Mouse (Mus musculus) brown adipose tissue, adult 24 weeks (tissue): ENCODE results near the gene Akr1c12. TPM values are rescaled to one million over a fixed set of nuclear protein-coding genes. Genes with fewer than 3 reads are reported as not detected.

Experiments used
- H3K27ac ChIP-seq: fragments of 200-500 bp; replicated peaks from 2 replicates; pipeline ENCODE4 v1.5.1; 2012; ENCODE audit warnings: low read depth, mild to moderate bottlenecking, low read length
- H3K4me1 ChIP-seq: fragments of 200-500 bp; 2 replicates; pipeline ENCODE4 v1.6.1; 2012; ENCODE audit warnings: low read length, mixed read lengths; ENCODE audit not compliant: control insufficient read depth, insufficient read depth, insufficient read length
- H3K4me3 ChIP-seq: fragments of 200-500 bp; 2 replicates; pipeline ENCODE4 v1.5.1; 2012; ENCODE audit warnings: low read depth, mild to moderate bottlenecking, low read length, moderate library complexity; ENCODE audit not compliant: insufficient read depth
- polyA plus RNA-seq: library from polyadenylated mRNA; stranded (reverse); fragments of >200 nt; gene quantifications from 2 replicates; pipeline ENCODE4 v1.2.4, GENCODE M21; 2012; ENCODE audit not compliant: missing spikeins, insufficient read depth, insufficient read length

The Akr1c12 gene
- polyA plus RNA-seq, 1 experiment = not detected

DNA sequence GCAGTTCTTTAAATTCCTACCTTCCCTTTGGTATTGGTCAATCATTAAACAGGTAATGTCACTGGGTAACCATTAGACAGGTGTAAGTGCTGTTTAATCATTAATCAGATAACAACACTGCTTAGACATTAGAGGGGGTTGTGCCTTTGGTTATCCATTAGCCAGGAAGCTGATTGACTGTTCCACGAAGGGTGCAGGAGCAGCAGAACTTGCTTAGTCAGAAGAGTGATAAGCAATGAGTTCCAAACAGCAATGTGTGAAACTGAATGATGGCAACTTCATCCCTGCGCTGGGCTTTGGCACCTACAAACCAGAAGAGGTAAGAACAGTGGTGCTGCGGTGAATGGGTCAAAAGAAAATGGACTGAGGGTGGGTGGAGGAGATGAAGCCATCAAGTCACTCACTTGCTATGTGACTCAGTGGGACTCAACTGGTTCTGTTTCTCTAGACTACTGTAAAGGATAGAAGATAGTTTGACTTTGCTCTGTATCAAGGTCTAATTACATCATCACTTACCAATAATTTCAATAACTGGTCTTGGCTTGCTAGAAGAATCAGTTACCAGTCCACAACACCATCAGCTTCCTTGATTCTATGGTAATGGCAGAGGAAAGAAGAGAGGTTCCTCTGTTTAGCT is 45.6 kb downstream of the Akr1c12 start:
- no peak overlapping the region for H3K27ac ChIP-seq
- no peaks in the 10 kb centered on the region for H3K4me1 ChIP-seq
- H3K4me3 ChIP-seq = no peak overlapping the region

DNA sequence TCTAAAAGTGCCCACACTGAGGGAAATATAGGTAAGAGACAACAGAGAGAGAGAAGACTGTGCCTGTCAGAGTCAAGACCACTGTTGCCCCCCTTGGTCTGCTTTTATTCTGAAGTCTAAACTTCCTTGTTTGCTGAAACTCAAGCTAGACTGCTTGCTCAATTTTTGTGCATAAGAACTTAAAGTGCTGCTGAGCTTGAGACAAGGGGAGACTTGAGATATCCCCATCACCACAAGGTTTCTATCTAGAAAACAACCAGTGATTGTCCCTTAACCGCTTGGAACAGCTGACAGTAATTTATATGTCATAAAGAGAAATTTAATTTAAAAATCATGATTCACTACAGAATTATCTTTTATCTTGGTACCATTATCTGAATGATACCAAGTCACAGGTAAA is 46.1 kb downstream of the Akr1c12 start:
- Histone ChIP-seq H3K27ac (no peak overlapping the region), H3K4me3 (no peak overlapping the region), H3K4me1 (no peaks in the 10 kb centered on the region)

DNA sequence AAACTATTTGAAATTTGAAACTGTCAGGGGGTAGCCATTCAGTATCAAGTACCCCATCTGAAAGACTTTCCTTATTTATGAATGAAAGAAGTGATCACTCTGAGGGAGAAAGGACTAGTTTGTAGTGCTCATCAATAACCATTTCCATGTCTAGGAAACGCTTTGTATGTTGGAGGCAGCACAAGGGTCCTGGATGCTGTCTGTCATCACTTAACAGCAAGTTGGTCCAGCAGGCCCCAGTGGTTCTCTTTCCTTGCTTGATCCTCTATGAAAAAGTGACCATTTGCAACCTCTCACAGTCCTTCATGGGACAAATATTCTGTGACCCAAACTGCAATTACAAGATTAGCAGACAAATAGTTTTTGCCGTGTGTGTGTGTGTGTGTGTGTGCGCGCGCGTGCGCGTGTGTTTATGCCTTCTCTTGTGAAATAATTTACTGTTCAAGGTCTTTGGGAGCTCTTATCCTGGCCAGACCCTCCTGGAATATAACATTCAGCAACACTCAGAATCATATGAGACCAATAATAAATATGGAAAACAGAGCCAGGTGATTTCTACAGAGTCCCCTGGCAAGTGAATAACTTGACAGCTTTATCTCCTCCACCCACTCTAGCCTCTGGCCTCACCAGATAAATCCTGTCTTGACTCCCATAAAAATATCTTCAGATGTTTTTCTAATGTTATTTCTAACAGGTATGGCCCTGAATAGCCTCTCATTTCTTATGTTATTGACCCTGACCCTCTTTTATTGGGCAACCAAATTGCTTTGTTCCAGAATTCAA is 48.2 kb downstream of the Akr1c12 start:
- Histone ChIP-seq H3K4me1 (no peaks in the 10 kb centered on the region), H3K4me3 (no peak overlapping the region), H3K27ac (no peak overlapping the region)

DNA sequence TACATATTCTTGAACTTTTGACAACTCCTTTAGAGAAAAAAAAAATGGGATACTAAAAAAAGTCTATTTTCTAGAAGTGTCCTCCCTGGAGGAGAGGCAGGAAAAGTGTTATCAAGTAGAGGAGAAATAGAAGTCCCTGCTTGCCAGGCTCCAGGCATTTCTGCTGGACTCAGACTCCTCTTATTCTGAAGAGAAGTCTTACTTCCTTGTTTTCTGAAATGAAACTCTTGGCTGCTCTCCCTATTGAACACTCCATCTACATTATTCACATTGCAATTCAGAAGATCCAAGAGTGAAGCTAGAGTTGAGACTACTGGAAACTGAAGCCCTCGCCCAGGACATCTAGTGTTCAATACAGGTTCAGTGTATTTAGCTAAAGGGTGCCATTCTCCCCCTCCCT is 50.8 kb downstream of the Akr1c12 start, which contains the start of gene Akr1c19:
Gene Akr1c19 (plus strand): TSS at position 260 of the 400 bp plus-strand sequence.
- no peak within 1 kb of the TSS for H3K27ac ChIP-seq
- H3K4me1 ChIP-seq = no peaks in the 10 kb centered on the region
- H3K4me3 ChIP-seq = no peak within 1 kb of the TSS

Other genes starting within 250 kb of the Akr1c12 start
- 0.96 and 1.3 TPM in 2 replicates for gene Akr1c14, start 230.4 kb downstream of the Akr1c12 start, polyA plus RNA-seq
- gene Akr1c18, start 128.8 kb downstream of the Akr1c12 start, polyA plus RNA-seq = 1.4 TPM in 1 of 2 replicates, not detected in the other
- gene Akr1c13, start 88.3 kb downstream of the Akr1c12 start, polyA plus RNA-seq = 10.8 and 13.2 TPM in 2 replicates
- not detected in 2 replicates for gene Akr1c19, start 50.7 kb downstream of the Akr1c12 start, polyA plus RNA-seq
- gene Akr1c6, start 154.9 kb upstream of the Akr1c12 start, polyA plus RNA-seq = not detected in 2 replicates
- gene Akr1c20, start 243.9 kb upstream of the Akr1c12 start, polyA plus RNA-seq = not detected in 2 replicates